Mouse (Mus musculus): Measurements from ENCODE around the gene Shisa3.

- TF ChIP-seq TAL1 (IDR thresholded peaks at IDR 0.05; ENCODE audit: low read length) (no peak), GATA1 (IDR thresholded peaks at IDR 0.05; ENCODE audit: low read length) (no peak)
Observed at GRCm38 (mm10) chr5:67649156-67649555, 41.5 kb downstream of the Shisa3 start.
